Mouse (Mus musculus) midbrain, embryonic 15.5 days (tissue): Measurements from ENCODE around the gene Rpl19. TPM values are rescaled to one million over a fixed set of nuclear protein-coding genes. Genes with fewer than 3 reads are reported as not detected.
A peak's percentile ranks its signal among the peaks of the same experiment; 100 is the strongest.

Experiments
- ATAC-seq: fragments of 200-750 bp; cut with Nextera tagmentation; replicated peaks from 2 replicates; pipeline ENCODE4 v1.8.0; 2017; ENCODE audit warnings: moderate TSS enrichment
- H3K27ac ChIP-seq: fragments of 300-500 bp; sonication (generic); 2 replicates; pipeline ENCODE4 v1.5.1; 2015; ENCODE audit warnings: mild to moderate bottlenecking, inconsistent platforms
- H3K27me3 ChIP-seq: fragments of 300-500 bp; sonication (generic); replicated peaks from 2 replicates; pipeline ENCODE4 v1.6.1; 2015; ENCODE audit warnings: inconsistent platforms
- H3K36me3 ChIP-seq: fragments of 300-500 bp; sonication (generic); replicated peaks from 2 replicates; pipeline ENCODE4 v1.6.1; 2015; ENCODE audit warnings: inconsistent platforms
- H3K4me1 ChIP-seq: fragments of 300-500 bp; sonication (generic); 2 replicates; pipeline ENCODE4 v1.6.1; 2015; ENCODE audit warnings: inconsistent platforms
- H3K4me2 ChIP-seq: fragments of 300-500 bp; sonication (generic); 2 replicates; pipeline ENCODE4 v1.6.1; 2015; ENCODE audit warnings: inconsistent platforms, mild to moderate bottlenecking, moderate library complexity
- H3K4me3 ChIP-seq: fragments of 300-500 bp; sonication (generic); 2 replicates; pipeline ENCODE4 v1.5.1; 2015; ENCODE audit warnings: mild to moderate bottlenecking, inconsistent platforms
- H3K9ac ChIP-seq: fragments of 300-500 bp; sonication (generic); 2 replicates; pipeline ENCODE4 v1.6.1; 2015; ENCODE audit warnings: mild to moderate bottlenecking, inconsistent platforms
- H3K9me3 ChIP-seq: fragments of 300-500 bp; sonication (generic); 2 replicates; pipeline ENCODE4 v1.6.1; 2016; ENCODE audit warnings: inconsistent platforms
- WGBS: fragments of 180-500 bp; shearing (Covaris S2); methylation state at CpG from one replicate; pipeline ENCODE4 v1.1.7; 2015; ENCODE audit warnings: mixed read lengths; 5-methylcytosine and 5-hydroxymethylcytosine counted together
- polyA plus RNA-seq: library from polyadenylated mRNA; unstranded; fragments of >200 nt; fragmentation: Nextera tagmentation; extraction: Ambion mirVana; gene quantifications from 2 replicates; pipeline ENCODE4 v1.2.1, GENCODE M21; 2015

The Rpl19 gene
- 622 and 634 TPM in 2 replicates for polyA plus RNA-seq

DNA sequence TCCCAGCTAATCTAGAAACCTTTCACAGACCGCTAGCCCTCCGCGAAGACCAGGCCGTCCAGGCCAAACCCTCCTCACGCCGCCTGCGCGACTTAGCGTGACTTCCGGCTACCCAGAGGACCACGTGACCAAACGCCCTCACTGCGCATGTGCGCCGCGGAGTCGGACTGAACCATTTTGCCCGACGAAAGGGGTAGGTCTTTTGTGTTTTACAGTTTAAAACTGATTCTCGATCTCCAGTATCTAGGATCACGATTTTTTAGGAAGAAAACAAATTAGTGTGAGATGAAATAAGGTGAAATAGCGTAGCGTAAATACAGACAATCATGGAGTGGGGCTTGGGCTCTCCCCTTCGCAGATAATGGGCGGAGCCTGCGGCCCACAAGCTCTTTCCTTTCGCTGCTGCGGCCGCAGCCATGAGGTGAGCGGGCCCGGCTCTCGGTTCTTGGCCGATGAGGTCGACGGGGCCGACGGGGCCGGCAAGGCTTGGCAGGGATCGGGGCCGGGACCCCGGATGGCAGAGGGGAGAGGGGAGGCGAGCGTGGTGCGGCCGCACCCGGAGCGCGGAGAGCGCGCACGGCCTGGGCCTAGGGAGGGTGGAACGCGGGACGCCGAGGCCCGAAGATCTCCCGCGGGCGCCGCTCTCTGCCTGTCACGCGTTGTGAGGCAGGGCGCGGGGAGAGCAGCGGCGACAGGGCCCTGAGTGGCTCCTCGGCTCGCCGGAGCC is at the start of gene Rpl19:
Gene Rpl19, plus strand, starts transcription at position 141 of the 727 bp plus-strand sequence.
- Histone ChIP-seq H3K4me3 (peak within 1 kb of the TSS; percentile 81), H3K36me3 (peaks cover 26% of the 10 kb centered on the region), H3K4me2 (peak within 1 kb of the TSS; percentile 76), H3K27ac (peak within 1 kb of the TSS; percentile 92), H3K9ac (peak within 1 kb of the TSS; percentile 99), H3K4me1 (peaks cover 27% of the 10 kb centered on the region), H3K9me3 (no peaks in the 10 kb centered on the region), H3K27me3 (no peaks in the 10 kb centered on the region)
- ATAC-seq: peak; percentile 69
- under 1% methylated on average over 69 of the region's 69 CpGs for whole genome bisulfite sequencing

DNA sequence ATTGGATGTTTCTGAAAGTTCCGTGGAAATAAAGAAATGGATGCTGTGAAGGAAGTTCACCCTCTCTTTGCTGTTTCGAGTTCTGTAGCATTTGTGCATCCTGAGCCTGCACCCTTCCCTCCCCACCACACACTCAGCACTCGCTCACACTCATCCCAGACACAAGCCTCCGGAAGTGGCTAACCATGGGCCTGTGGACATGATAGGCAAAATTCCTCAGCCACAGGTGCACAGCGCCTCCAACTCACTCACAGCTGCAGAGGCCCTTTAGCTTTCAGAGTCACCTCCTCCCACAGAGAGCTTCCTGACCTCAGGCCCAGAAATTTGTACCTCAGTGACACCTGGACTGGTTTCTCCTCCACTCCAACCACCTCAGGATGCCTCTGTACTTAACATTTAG is 48.7 kb upstream of the Rpl19 start:
- 76% methylated on average over 5 of the region's 5 CpGs for WGBS
- Histone ChIP-seq H3K9ac (no peak overlapping the region), H3K27ac (no peak overlapping the region), H3K36me3 (no peaks in the 10 kb centered on the region), H3K27me3 (no peaks in the 10 kb centered on the region), H3K9me3 (no peaks in the 10 kb centered on the region), H3K4me3 (no peak overlapping the region), H3K4me1 (no peaks in the 10 kb centered on the region), H3K4me2 (no peak overlapping the region)
- ATAC-seq: no peak

DNA sequence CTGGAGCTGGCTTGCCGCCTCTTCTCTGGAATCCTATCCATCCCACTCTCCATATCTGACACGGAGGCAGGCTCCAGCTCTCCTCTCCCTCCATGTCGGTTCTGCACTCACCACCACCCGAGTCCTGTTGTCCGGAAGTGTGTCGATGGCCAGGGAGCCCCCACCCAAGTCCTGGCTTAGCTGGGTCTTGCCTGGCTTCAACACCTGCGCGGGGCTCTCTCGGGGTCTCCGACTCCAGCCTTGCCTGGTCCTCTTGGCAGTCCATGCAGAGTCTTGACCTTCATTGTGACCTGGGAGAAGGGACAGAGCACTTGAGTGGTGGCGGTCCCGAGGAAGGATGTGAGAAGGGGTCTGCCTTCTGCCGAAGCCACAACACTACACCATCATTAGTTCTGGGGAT is 48.1 kb upstream of the Rpl19 start:
- no peak overlapping the region for H3K4me3 ChIP-seq
- H3K4me2 ChIP-seq: no peak overlapping the region
- WGBS: 91% methylated on average over 13 of the region's 13 CpGs
- H3K27me3 ChIP-seq: no peaks in the 10 kb centered on the region
- no peak overlapping the region for H3K27ac ChIP-seq
- no peak for ATAC-seq
- H3K36me3 ChIP-seq: no peaks in the 10 kb centered on the region
- H3K9me3 ChIP-seq: no peaks in the 10 kb centered on the region
- H3K9ac ChIP-seq: no peak overlapping the region
- no peaks in the 10 kb centered on the region for H3K4me1 ChIP-seq

DNA sequence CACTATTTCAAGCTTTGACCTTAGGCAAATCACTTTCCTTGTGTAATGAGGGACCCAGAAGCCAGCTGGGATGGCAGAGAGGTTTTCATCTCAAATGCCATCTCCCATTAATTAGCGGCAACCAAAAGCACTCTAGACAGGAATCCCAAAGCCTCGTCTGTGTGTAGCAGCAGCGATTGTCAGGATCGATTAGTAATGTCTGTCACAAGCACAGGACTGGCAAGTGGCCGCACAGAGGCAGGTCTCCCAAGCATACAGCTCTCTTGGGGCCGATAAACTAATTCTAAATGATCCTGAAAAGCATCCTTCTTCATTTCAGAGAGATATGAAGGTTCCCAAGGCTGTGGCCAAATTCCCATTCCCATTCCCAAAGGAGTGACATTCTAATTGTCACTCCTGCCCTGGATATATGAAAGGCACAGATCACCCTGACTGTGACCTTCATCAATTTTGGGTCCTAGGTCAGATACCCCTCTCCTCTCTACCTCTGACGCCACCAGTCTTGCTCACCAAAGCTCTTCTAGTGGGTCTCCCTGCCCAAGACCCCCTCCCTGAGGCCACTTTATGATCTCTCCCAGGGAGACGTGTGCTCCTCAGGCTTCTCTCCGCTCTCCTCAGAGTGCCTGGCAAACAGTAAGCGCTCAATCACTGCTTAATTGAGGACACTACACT is 46.5 kb upstream of the Rpl19 start:
- Histone ChIP-seq H3K36me3 (no peaks in the 10 kb centered on the region), H3K4me3 (no peak overlapping the region), H3K4me2 (no peak overlapping the region), H3K9me3 (no peaks in the 10 kb centered on the region), H3K9ac (no peak overlapping the region), H3K27ac (no peak overlapping the region), H3K27me3 (peaks cover 10% of the 10 kb centered on the region), H3K4me1 (no peaks in the 10 kb centered on the region)
- WGBS: 69% methylated on average over 10 of the region's 10 CpGs
- ATAC-seq: no peak

DNA sequence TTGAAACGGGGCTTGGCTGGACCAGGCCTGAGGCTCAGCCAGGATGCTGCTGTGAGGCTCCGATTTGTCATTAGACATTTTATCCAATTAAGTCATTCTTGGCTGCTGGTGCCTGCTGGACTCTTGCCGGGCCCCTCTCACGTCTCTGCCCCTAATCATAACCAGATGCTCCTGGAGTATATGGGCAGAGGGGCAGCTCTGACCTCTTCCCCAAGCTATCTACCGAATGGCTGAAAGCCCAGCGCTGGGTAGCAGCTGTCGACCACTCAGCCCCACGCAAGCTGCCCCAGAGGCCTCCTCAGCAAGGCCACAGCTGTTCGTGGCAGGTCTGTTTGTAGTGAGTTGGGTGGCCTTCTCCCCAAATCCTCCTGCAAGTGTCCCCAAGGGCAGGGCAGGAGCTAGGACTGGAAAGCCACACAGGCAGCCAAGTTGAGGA is 46.0 kb upstream of the Rpl19 start:
- H3K27ac ChIP-seq: no peak overlapping the region
- H3K9me3 ChIP-seq: no peaks in the 10 kb centered on the region
- no peaks in the 10 kb centered on the region for H3K4me1 ChIP-seq
- H3K27me3 ChIP-seq: peaks cover 15% of the 10 kb centered on the region
- H3K4me3 ChIP-seq: no peak overlapping the region
- WGBS: 65% methylated on average over 9 of the region's 9 CpGs
- no peak overlapping the region for H3K9ac ChIP-seq
- no peak for ATAC-seq
- H3K4me2 ChIP-seq: no peak overlapping the region
- no peaks in the 10 kb centered on the region for H3K36me3 ChIP-seq

DNA sequence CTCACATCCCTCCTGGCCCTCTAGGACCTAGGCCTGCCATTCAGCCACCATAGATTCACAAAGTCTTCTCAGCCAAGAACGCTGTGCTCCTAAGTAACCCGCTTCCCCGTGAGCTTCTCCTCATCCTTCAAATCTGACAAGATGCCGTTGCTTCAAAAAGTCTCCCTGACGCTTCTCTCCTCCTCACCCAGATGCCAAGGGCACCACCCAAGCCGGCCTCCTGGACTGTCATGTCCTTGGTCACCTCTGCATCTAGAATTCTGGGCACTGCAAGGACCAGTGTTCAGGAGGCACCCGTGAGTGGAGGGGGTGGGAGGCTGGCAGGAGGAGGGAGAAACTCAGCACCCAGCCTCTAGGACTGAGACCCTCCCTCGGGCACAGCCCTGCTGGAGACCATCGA is 43.8 kb upstream of the Rpl19 start:
- Histone ChIP-seq H3K4me1 (peaks cover 11% of the 10 kb centered on the region; the same call in 1 of the 2 replicates), H3K4me3 (no peak overlapping the region), H3K27ac (no peak overlapping the region), H3K27me3 (peaks cover 24% of the 10 kb centered on the region), H3K9me3 (no peaks in the 10 kb centered on the region), H3K9ac (no peak overlapping the region), H3K4me2 (no peak overlapping the region), H3K36me3 (no peaks in the 10 kb centered on the region)
- 91% methylated on average over 9 of the region's 9 CpGs for WGBS
- no peak for ATAC-seq

DNA sequence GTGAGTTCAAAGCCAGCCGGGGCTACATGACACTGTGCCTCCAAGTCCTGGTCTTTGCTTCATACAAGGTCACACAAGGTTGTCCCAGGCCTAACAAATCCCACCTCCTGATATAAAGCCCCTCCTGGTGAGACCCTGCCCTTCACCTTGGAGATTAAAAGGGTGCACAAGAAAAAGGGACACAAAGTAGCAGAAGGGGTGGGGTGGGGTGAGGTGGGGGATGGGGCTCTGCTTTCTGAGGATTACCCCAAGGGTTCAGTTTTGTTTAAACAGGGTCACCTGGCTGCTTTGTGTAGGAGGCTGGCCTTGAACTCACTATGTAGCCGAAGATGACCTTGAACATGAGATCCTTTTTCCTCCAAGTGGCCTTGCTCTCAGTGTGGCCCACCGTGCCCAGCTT is 43.0 kb upstream of the Rpl19 start:
- Histone ChIP-seq H3K27me3 (peaks cover 24% of the 10 kb centered on the region), H3K36me3 (no peaks in the 10 kb centered on the region), H3K4me1 (peaks cover 11% of the 10 kb centered on the region; the same call in 1 of the 2 replicates), H3K27ac (no peak overlapping the region), H3K9ac (no peak overlapping the region), H3K4me2 (no peak overlapping the region), H3K9me3 (no peaks in the 10 kb centered on the region), H3K4me3 (no peak overlapping the region)
- 89% methylated on average over 3 of the region's 3 CpGs for WGBS
- ATAC-seq: no peak

DNA sequence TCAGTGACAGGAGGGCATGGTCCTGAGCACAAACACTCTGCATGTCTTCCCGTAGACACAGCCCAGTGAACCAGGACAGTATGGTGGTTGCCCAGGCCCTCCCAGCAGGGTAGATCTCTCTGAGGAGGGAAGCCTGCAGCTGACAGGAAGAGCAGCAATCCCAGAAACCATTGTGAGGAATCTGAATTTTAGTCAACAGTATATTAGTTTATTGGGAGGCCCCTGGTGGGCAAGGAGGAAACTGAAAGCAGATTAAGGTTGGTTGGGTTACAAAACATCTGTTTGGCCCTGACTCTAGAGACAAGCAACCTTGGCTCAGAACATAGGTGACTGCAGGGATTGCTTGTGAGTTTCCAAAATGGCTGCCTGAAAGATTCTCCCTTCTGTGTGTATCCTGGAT is 42.5 kb upstream of the Rpl19 start:
- peaks cover 24% of the 10 kb centered on the region for H3K27me3 ChIP-seq
- H3K4me3 ChIP-seq: no peak overlapping the region
- no peaks in the 10 kb centered on the region for H3K9me3 ChIP-seq
- no peaks in the 10 kb centered on the region for H3K36me3 ChIP-seq
- H3K27ac ChIP-seq: no peak overlapping the region
- H3K9ac ChIP-seq: no peak overlapping the region
- no peak for ATAC-seq
- 74% methylated on average over 1 of the region's 1 CpGs for WGBS
- H3K4me2 ChIP-seq: no peak overlapping the region
- peaks cover 11% of the 10 kb centered on the region; the same call in 1 of the 2 replicates for H3K4me1 ChIP-seq

DNA sequence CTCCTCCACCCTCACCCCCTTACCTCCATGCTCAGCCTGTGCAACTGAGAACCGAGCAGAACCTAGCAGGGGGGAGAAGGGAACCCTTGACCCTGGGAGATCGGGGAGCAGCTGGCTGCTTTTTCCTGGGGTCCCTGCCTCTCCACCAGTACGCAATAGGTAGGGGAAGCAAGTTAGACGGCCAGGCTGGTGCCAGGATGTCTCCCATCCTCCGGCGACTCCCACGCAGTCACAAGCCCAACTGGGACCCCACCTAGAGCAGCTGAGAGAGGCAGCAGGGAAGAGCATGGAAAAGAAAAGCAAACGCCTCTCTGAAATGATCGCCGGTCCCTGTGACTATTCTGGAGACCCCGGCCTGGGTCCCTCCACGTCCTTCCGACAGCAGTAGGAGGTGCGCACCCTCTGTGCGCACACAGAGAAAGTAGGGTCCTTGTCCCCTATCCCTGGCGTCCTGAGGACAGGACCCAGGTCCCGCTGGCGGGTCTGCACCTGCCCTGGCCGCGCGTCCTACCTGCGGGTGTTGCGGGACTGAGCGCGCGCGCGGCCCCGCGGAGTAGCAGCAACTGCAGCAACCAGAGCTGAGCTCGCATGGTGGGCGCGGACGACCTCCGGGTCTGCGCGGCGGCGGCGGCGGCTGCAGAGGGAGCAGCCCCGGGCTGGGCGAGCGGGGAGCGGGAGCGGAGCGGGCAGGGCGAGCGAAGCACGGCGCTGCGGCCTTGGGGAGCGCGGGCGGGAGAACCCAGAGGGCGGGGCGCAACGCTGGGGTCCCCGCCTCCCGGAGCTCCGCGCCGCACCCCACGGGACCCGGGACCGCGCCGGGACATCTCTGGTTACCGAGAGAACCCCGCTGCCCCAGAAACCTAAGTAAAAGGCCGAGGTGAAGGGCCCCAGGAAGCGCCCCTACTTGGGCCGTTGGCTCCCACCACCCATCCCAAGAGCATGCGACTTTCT is 40.5 kb upstream of the Rpl19 start, which contains the start of gene Plxdc1:
Gene Plxdc1, minus strand, starts transcription at position 718 of the 951 bp plus-strand sequence.
- Histone ChIP-seq H3K4me1 (peaks cover 26% of the 10 kb centered on the region), H3K36me3 (no peaks in the 10 kb centered on the region), H3K4me2 (peak within 1 kb of the TSS; percentile 89), H3K4me3 (peak within 1 kb of the TSS; percentile 98), H3K9me3 (no peaks in the 10 kb centered on the region), H3K9ac (peak within 1 kb of the TSS; percentile 40), H3K27me3 (peaks cover 24% of the 10 kb centered on the region), H3K27ac (peak within 1 kb of the TSS; percentile 81; the same call in 1 of the 2 replicates)
- no peak for ATAC-seq
- 2% methylated on average over 71 of the region's 74 CpGs for WGBS

DNA sequence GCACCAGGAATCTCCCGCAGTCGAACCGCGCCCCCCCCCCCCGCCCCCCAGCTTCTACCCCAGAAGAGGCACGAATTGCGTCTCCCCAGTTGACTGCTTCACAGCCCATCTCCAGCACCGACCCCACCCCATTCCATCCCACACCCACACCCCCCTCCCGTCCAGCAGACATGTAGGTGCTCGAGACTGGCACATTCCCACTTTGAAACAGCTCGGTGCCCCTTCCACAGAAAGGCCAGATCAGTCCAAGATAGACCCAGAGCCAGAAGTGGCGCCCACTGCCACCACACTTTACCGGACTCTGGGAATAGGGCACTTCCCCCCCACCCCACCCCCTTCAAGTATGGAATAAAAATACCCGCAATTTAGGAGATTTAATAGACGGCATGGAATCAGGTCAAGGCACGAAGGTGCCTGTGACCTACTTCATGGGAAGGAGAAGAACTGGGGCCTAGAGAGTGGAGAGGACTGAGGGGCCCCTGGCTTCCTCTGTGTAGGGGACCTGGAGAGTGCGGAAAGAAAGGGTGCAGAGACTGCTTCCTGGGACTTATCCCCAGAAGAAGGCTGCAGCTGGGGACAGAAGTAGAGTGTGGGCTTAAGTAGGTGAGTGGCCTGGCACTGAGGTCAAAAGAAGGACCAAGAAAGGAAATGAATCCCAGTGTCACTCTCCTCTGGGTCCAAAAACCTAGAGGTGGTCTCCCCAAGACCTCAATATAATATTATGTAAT is 39.6 kb upstream of the Rpl19 start:
- Histone ChIP-seq H3K27me3 (peaks cover 24% of the 10 kb centered on the region), H3K36me3 (no peaks in the 10 kb centered on the region), H3K4me2 (peak overlapping the region; percentile 89), H3K4me3 (peak overlapping the region; percentile 98), H3K9me3 (no peaks in the 10 kb centered on the region), H3K9ac (peak overlapping the region; percentile 40; the same call in 1 of the 2 replicates), H3K4me1 (peaks cover 26% of the 10 kb centered on the region), H3K27ac (peak overlapping the region; percentile 81; the same call in 1 of the 2 replicates)
- 30% methylated on average over 14 of the region's 17 CpGs for WGBS
- ATAC-seq: no peak
